Comparison of ENCODE assay signal across 8 mouse cellular contexts in genomic region chr10:39541451-39541874, GRCm38 (mm10).
DNase-seq lines count a peak whose midpoint lies in the region; ATAC-seq and TF ChIP-seq lines count a peak whose summit lies in the region.

No protein-coding gene starts in this region.

- H3K9ac ChIP-seq in kidney, postnatal 0 days (ENCODE audit: low read depth, low read length): peak overlapping the region; percentile 6; the same call in 1 of the 2 replicates
- peak overlapping the region; percentile 74 for H3K9ac ChIP-seq in hindbrain, embryonic 13.5 days
- H3K9ac ChIP-seq in midbrain, postnatal 0 days (replicated peaks; ENCODE audit: low read length, poor library complexity, severe bottlenecking): peak overlapping the region; percentile 33; the same call in 1 of the 2 replicates

- no peaks in the 10 kb centered on the region for H3K27me3 ChIP-seq in kidney, postnatal 0 days (ENCODE audit: insufficient read depth, low read length)
- no peaks in the 10 kb centered on the region for H3K27me3 ChIP-seq in hindbrain, embryonic 13.5 days
- no peaks in the 10 kb centered on the region for H3K27me3 ChIP-seq in midbrain, postnatal 0 days (ENCODE audit: insufficient read depth, low read length)

- no peak overlapping the region for H3K4me3 ChIP-seq in kidney, postnatal 0 days (replicated peaks; ENCODE audit: low read depth, low read length)
- H3K4me3 ChIP-seq in hindbrain, embryonic 13.5 days: no peak overlapping the region
- H3K4me3 ChIP-seq in midbrain, postnatal 0 days (ENCODE audit: low read depth, low read length): no peak overlapping the region

- DNase-seq in adrenal gland, adult 2 months: peak; percentile 49
- DNase-seq in adrenal gland, postnatal 10 days: no peak
- DNase-seq in kidney, postnatal 0 days (ENCODE audit: low spot score): no peak
- DNase-seq in kidney, adult 18-20 months: no peak
- peak; percentile 65 for DNase-seq in midbrain, postnatal 0 days (ENCODE audit: low spot score)
- no peak for DNase-seq in left cerebral cortex, postnatal 14 days (ENCODE audit: low spot score in 2 of 2)
- DNase-seq in left cerebral cortex, adult 11 months (ENCODE audit: low spot score): no peak

- peaks cover 20% of the 10 kb centered on the region for H3K4me1 ChIP-seq in kidney, postnatal 0 days (replicated peaks; ENCODE audit: insufficient read depth, low read length)
- peaks cover 84% of the 10 kb centered on the region for H3K4me1 ChIP-seq in hindbrain, embryonic 13.5 days (replicated peaks)
- peaks cover 33% of the 10 kb centered on the region; the same call in 1 of the 2 replicates for H3K4me1 ChIP-seq in midbrain, postnatal 0 days (ENCODE audit: insufficient read depth, low read length)

- H3K27ac ChIP-seq in kidney, postnatal 0 days: peak overlapping the region; percentile 74
- H3K27ac ChIP-seq in hindbrain, embryonic 13.5 days: peak overlapping the region; percentile 99
- peak overlapping the region; percentile 92 for H3K27ac ChIP-seq in midbrain, postnatal 0 days (ENCODE audit: low read depth, low read length)

- intact Hi-C loops in left cerebral cortex, postnatal 14 days (cut with DNase I): loop anchor here (5.0 kb wide), 1 partner anchor 191 kb away; the partner anchor contains the start of gene Rev3l

- no peak overlapping the region for H3K4me2 ChIP-seq in kidney, postnatal 0 days (ENCODE audit: low read length)
- H3K4me2 ChIP-seq in hindbrain, embryonic 13.5 days: no peak overlapping the region
- H3K4me2 ChIP-seq in midbrain, postnatal 0 days (ENCODE audit: low read depth, low read length, poor library complexity, severe bottlenecking): no peak overlapping the region

- no peaks in the 10 kb centered on the region for H3K9me3 ChIP-seq in kidney, postnatal 0 days (replicated peaks; ENCODE audit: low read length)
- H3K9me3 ChIP-seq in hindbrain, embryonic 13.5 days: no peaks in the 10 kb centered on the region
- no peaks in the 10 kb centered on the region for H3K9me3 ChIP-seq in midbrain, postnatal 0 days (ENCODE audit: low read length)

- peak; percentile 66 for ATAC-seq in kidney, postnatal 0 days (replicated peaks; ENCODE audit: low FRiP score, low read depth)
- ATAC-seq in hindbrain, embryonic 13.5 days (ENCODE audit: low FRiP score): peak; percentile 59
- peak; percentile 78 for ATAC-seq in midbrain, postnatal 0 days (ENCODE audit: low FRiP score)

- 30% methylated on average over 6 of the region's 6 CpGs for WGBS in kidney, postnatal 0 days
- WGBS in hindbrain, embryonic 13.5 days: 10% methylated on average over 6 of the region's 6 CpGs
- WGBS in midbrain, postnatal 0 days: 12% methylated on average over 6 of the region's 6 CpGs

- TF ChIP-seq CTCF in kidney, postnatal 0 days (IDR thresholded peaks at IDR 0.05; ENCODE audit: low read depth): no peak
- no peak for TF ChIP-seq CTCF in midbrain, postnatal 0 days (IDR thresholded peaks at IDR 0.05)

- no peaks in the 10 kb centered on the region; the same call in 1 of the 2 replicates for H3K36me3 ChIP-seq in kidney, postnatal 0 days (ENCODE audit: insufficient read depth, low read length)
- peaks cover 20% of the 10 kb centered on the region for H3K36me3 ChIP-seq in hindbrain, embryonic 13.5 days
- H3K36me3 ChIP-seq in midbrain, postnatal 0 days (ENCODE audit: insufficient read depth, low read length): peaks cover 7% of the 10 kb centered on the region; the same call in 1 of the 2 replicates

Comparison
In these comparisons a context has a peak if more than half of its experiments do, and no peak if none do; other contexts are left out.
1. DNase-seq: peak in adrenal gland, adult 2 months (single experiment) and midbrain, postnatal 0 days (single experiment); none in adrenal gland, postnatal 10 days (single experiment), kidney, postnatal 0 days (single experiment), kidney, adult 18-20 months (single experiment), left cerebral cortex, postnatal 14 days (0 of 2) and left cerebral cortex, adult 11 months (single experiment).
2. H3K9ac ChIP-seq: peak in every context shown above with its lines; median percentile 74 in hindbrain, embryonic 13.5 days; 33 in midbrain, postnatal 0 days; 6 in kidney, postnatal 0 days.
3. Peak in every context shown above with its lines, with median percentiles within 50 percentile points of each other: ATAC-seq and H3K27ac ChIP-seq.